In genomic region chr4:43691026-43691425, GRCm38 (mm10) we compare ENCODE assay signal across 26 mouse cellular contexts. TPM values are rescaled to one million over a fixed set of nuclear protein-coding genes. Genes with fewer than 3 reads are reported as not detected.
"Had no signal": no experiment of that assay in that cellular context is flagged by ENCODE, and none has a peak within 500 bp of the region (broad histone marks: within the 10 kb centered on the region; RNA-seq: fewer than 3 reads in every experiment).

No protein-coding gene starts in this region.

- H3K27me3 ChIP-seq: neural tube, embryonic 13.5 days; neural tube, embryonic 15.5 days had no signal

- H3K9ac ChIP-seq: lung, embryonic 14.5 days; neural tube, embryonic 13.5 days; neural tube, embryonic 15.5 days had no signal

- H3K4me2 ChIP-seq: lung, embryonic 14.5 days; neural tube, embryonic 13.5 days; neural tube, embryonic 15.5 days had no signal

- H3K9me3 ChIP-seq: midbrain, embryonic 10.5 days; neural tube, embryonic 13.5 days; neural tube, embryonic 15.5 days had no signal

- H3K4me1 ChIP-seq: neural tube, embryonic 13.5 days; neural tube, embryonic 15.5 days had no signal

- H3K4me3 ChIP-seq: midbrain, embryonic 10.5 days; myocyte; neural tube, embryonic 13.5 days; neural tube, embryonic 15.5 days had no signal

- DNase-seq: lung, adult 18-20 months; lung, embryonic 14.5 days; lung, postnatal 10 days; lung, postnatal 4 days; midbrain, embryonic 14.5 days; retina, postnatal 1 day; right cerebral cortex, postnatal 25 days; right cerebral cortex, postnatal 4 days; spleen, adult 18-20 months; thymus, adult 18-20 months; thymus, postnatal 14 days; thymus, postnatal 36 days had no signal

- H3K27ac ChIP-seq: midbrain, embryonic 10.5 days; neural tube, embryonic 13.5 days; neural tube, embryonic 15.5 days had no signal

- ATAC-seq: midbrain, embryonic 16.5 days had no signal

RNA-seq across cellular contexts. Expression of gene Olfr70, which starts 9.6 kb away (rescaled TPM):
- total RNA-seq: megakaryocyte, adult 5-6 weeks; megakaryocyte-erythroid progenitor cell, adult 5-6 weeks had no signal
- polyA plus RNA-seq: liver, embryonic 16.5 days; lung, embryonic 14.5 days; lung, embryonic 16.5 days; midbrain, embryonic 10.5 days; midbrain, embryonic 14.5 days; midbrain, embryonic 16.5 days; myocyte; neural tube, embryonic 11.5 days; neural tube, embryonic 13.5 days; small intestine, adult 2 months; stomach, embryonic 14.5 days; stomach, embryonic 16.5 days; thymus, postnatal 0 days had no signal

RNA-seq across cellular contexts. Expression of gene Olfr71, which starts 19.0 kb away (rescaled TPM):
- total RNA-seq: megakaryocyte, adult 5-6 weeks; megakaryocyte-erythroid progenitor cell, adult 5-6 weeks had no signal
- polyA plus RNA-seq: liver, embryonic 16.5 days; lung, embryonic 14.5 days; midbrain, embryonic 10.5 days; midbrain, embryonic 14.5 days; myocyte; neural tube, embryonic 11.5 days; neural tube, embryonic 15.5 days; small intestine, adult 2 months; stomach, embryonic 16.5 days; thymus, postnatal 0 days had no signal

RNA-seq across cellular contexts. Expression of gene Fam221b, which starts 22.1 kb away (rescaled TPM):
- polyA plus RNA-seq: small intestine, adult 2 months had no signal
